Mouse (Mus musculus) layer of hippocampus, adult 9-11 months (tissue): Measurements from ENCODE around the gene Gm3727.
"Not testable (repeated sequence)": the region's sequence is repeated elsewhere in the genome, so short reads cannot be mapped to it uniquely, and the experiment has no call there.

ENCODE experiments used
- DNase-seq: peaks from one replicate; pipeline ENCODE4 v3.0.0; 2022

Gene Gm3727

GRCm38 (mm10) chr14:7264614-7265013 is at the start of gene Gm3727:
Gene Gm3727 (minus strand): TSS chr14:7264714.
- DNase-seq: not testable (repeated sequence)

- peak; percentile 2 for DNase-seq
Measured at GRCm38 (mm10) chr14:7243498-7243897, 21.0 kb downstream of the Gm3727 start.
